Mouse (Mus musculus) hindbrain, embryonic 10.5 days (tissue): ENCODE results near the gene Mtif2. TPM values are rescaled to one million over a fixed set of nuclear protein-coding genes. Genes with fewer than 3 reads are reported as not detected.

Source experiments
- DNase-seq: peaks from one replicate; pipeline ENCODE4 v3.0.0-alpha.2; 2017; ENCODE audit warnings: low spot score
- H3K27ac ChIP-seq: fragments of 300-500 bp; sonication (generic); 2 replicates; pipeline ENCODE4 v1.5.1; 2016; ENCODE audit warnings: mild to moderate bottlenecking, moderate library complexity
- H3K27me3 ChIP-seq: fragments of 300-500 bp; sonication (generic); 2 replicates; pipeline ENCODE4 v1.6.1; 2016; ENCODE audit warnings: mild to moderate bottlenecking; ENCODE audit not compliant: poor library complexity, insufficient read depth, severe bottlenecking
- H3K36me3 ChIP-seq: fragments of 300-500 bp; sonication (generic); 2 replicates; pipeline ENCODE4 v1.6.1; 2016; ENCODE audit warnings: mild to moderate bottlenecking, moderate library complexity
- H3K4me1 ChIP-seq: fragments of 300-500 bp; sonication (generic); replicated peaks from 2 replicates; pipeline ENCODE4 v1.6.1; 2016; ENCODE audit warnings: mild to moderate bottlenecking
- H3K4me3 ChIP-seq: fragments of 300-500 bp; sonication (generic); 2 replicates; pipeline ENCODE4 v1.5.1; 2016; ENCODE audit warnings: mild to moderate bottlenecking, moderate library complexity
- H3K9me3 ChIP-seq: fragments of 300-500 bp; sonication (generic); 2 replicates; pipeline ENCODE4 v1.6.1; 2016; ENCODE audit warnings: mild to moderate bottlenecking, moderate library complexity
- WGBS: fragments of 180-500 bp; shearing (Covaris S2); methylation state at CpG from one replicate; pipeline ENCODE4 v1.1.7; 2016; 5-methylcytosine and 5-hydroxymethylcytosine counted together
- polyA plus RNA-seq: library from polyadenylated mRNA; unstranded; fragments of >200 nt; fragmentation: Nextera tagmentation; extraction: Ambion mirVana; gene quantifications from 2 replicates; pipeline ENCODE4 v1.2.1, GENCODE M21; 2016

Mtif2 gene
- polyA plus RNA-seq, result 41.0 and 46.7 TPM in 2 replicates

DNA sequence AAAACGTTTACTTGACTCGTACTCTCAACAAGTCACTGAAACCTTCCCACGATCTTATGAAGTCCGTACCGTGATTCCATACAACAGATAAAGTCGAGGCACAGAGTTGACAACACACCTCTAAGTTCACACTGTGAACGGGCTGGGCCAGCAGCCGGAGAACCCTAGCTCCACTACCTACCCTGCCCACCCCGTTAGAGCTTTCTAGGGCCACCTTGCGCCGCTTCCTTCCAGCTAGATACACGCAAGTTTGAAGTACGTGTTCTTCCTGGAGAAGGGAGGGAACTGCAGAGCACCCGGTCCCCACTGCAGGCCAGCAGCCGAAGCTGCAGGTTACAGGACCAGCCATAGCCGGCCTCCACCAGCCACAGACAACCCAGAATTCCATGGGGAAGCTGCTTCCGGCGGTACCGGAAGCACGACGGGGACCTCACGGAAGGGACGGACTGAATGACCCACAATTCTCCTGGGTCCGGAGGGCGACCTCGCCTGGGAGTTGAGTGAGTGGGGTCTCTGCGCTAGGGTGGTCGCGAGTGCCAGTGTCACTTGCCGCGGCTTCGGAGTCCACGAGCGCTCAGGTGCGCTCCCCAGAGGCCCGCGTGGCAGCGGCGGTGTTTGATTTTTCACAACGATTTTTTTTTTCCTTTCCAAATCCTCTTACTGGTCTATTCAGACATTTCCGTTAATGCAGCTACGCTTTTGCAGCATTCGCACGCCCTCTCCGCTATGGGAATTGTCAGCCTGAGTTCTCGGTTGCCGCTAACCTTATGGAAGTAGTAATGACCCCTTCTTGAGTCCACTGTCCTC is at the start of gene Mtif2:
Gene Mtif2, plus strand, starts transcription at position 421 of the 807 bp plus-strand sequence.
- Histone ChIP-seq H3K4me1 (peaks cover 15% of the 10 kb centered on the region), H3K27me3 (no peaks in the 10 kb centered on the region), H3K27ac (peak within 1 kb of the TSS; percentile 96), H3K4me3 (peak within 1 kb of the TSS; percentile 75), H3K36me3 (peaks cover 12% of the 10 kb centered on the region), H3K9me3 (no peaks in the 10 kb centered on the region)
- peak; percentile 89 for DNase-seq
- WGBS, result 3% methylated on average over 47 of the region's 47 CpGs

DNA sequence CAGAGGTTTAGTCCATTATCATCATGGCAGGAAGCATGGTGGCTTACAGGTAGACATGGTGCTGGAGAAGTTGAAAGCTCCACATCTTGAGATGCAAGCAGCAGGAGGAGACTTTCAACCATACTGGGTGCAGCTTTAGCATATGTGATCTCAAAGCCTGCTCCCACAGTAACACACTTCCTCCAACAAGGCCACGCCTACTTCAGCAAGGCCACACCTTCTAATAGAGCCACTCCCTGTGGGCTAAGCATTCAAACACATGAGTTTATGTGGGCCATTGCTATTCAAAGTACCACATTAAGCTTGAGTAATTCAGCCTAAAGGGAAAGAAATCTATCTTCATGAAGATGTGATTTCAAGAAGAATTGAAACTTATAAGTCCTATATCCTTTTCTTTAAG is 33.1 kb upstream of the Mtif2 start:
- 86% methylated on average over 1 of the region's 1 CpGs for WGBS
- Histone ChIP-seq H3K27me3 (no peaks in the 10 kb centered on the region), H3K36me3 (peaks cover 83% of the 10 kb centered on the region)

GRCm38 (mm10) chr11:29496962-29497361 is 29.2 kb upstream of the Mtif2 start:
- no peak for DNase-seq
- peaks cover 76% of the 10 kb centered on the region for H3K36me3 ChIP-seq
- WGBS, result 89% methylated on average over 3 of the region's 3 CpGs

More for the DNA sequence above, 33.1 kb upstream of the Mtif2 start:
- Histone ChIP-seq H3K9me3 (no peaks in the 10 kb centered on the region), H3K27ac (no peak overlapping the region), H3K4me3 (no peak overlapping the region), H3K4me1 (no peaks in the 10 kb centered on the region)
- DNase-seq, result no peak

DNA sequence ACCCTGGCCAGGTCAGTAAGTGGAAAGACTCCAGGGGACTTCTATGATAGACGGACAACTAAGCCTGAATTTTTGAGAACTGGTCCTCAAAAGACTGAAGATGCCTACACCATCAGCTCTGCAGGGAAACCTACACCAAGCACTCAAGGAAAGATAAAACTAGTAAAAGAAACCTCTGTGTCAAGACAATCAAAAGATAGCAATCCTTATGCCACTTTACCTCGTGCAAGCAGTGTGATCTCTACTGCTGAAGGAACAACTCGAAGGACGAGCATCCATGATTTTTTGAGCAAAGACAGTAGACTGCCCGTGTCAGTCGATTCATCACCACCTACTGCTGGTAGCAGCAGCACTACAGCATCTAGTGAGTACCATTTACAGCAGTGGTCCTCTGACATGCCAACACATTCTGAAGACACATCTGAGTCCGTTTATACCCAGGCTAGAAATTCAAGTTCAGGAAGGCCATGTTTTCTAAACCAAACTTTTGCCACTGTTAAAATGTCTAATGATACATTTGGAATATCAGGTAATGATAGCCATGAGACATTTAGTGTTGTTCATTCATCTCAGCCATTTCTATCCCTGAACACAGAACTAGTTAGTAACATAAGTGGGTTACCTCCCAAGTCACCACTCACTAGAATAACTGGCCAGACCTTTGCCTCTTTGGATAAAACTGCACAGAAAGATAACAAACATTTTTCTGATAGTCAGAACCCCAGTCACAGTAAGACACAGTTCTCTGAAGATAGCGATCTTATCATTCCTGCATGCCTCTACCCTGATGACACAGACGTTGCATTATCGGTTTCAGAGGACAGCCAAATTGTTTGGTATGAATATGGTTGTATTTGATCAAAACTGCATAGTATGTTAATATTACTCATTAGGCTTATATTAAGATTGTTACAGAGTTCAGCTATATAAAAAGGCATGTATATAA is 22.0 kb upstream of the Mtif2 start:
- Histone ChIP-seq H3K27me3 (no peaks in the 10 kb centered on the region), H3K4me1 (no peaks in the 10 kb centered on the region), H3K9me3 (no peaks in the 10 kb centered on the region), H3K4me3 (no peak overlapping the region), H3K27ac (no peak overlapping the region), H3K36me3 (peaks cover 61% of the 10 kb centered on the region)
- DNase-seq, result no peak
- 94% methylated on average over 10 of the region's 10 CpGs for WGBS

More at GRCm38 (mm10) chr11:29496962-29497361, 29.2 kb upstream of the Mtif2 start:
- no peaks in the 10 kb centered on the region for H3K27me3 ChIP-seq
- H3K4me3 ChIP-seq, result no peak overlapping the region
- no peaks in the 10 kb centered on the region for H3K9me3 ChIP-seq
- H3K27ac ChIP-seq, result no peak overlapping the region
- no peaks in the 10 kb centered on the region for H3K4me1 ChIP-seq

DNA sequence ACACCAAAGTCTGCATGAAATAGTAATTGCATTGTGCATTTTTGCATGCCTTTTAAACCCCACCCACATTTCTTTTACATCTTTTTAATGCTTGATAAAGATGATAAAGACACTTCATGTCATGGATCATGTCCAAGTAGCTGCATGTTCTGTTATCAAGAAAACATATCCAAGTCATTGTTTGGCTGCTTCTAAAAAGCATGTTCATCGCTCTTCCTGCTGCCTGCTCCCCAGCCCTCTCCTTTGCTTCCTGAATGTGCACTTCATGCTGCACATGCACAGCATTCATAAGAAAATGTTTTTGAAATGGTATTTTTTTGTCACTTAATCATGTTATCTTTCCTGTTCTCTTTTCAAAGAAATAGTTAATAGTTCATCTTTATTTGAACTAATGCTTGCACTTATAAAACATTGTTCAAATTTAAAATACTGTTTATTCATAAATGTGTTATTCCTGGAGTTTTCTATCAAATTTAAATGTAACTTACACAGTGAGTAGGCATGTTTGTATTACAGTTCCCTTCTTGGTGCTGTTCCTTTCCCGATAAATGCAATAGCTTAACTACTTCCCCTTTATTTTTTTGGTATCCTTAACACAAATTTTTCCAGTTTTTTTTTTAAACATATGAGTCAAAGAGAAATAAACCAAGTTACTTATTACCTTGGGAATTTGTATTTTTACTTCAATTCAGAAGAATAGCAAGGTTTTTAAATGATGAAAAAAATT is 21.1 kb upstream of the Mtif2 start:
- DNase-seq, result no peak
- peaks cover 54% of the 10 kb centered on the region for H3K36me3 ChIP-seq
- WGBS, result 94% methylated on average over 2 of the region's 2 CpGs
- H3K27me3 ChIP-seq, result no peaks in the 10 kb centered on the region
- no peaks in the 10 kb centered on the region for H3K4me1 ChIP-seq
- no peak overlapping the region for H3K4me3 ChIP-seq
- no peak overlapping the region for H3K27ac ChIP-seq
- no peaks in the 10 kb centered on the region for H3K9me3 ChIP-seq

- WGBS, result 98% methylated on average over 1 of the region's 1 CpGs
- DNase-seq, result no peak
- H3K4me1 ChIP-seq, result peaks cover 7% of the 10 kb centered on the region; the same call in 1 of the 2 replicates
- peaks cover 54% of the 10 kb centered on the region for H3K36me3 ChIP-seq
- H3K4me3 ChIP-seq, result no peak overlapping the region
- H3K9me3 ChIP-seq, result no peaks in the 10 kb centered on the region
- no peak overlapping the region for H3K27ac ChIP-seq
- no peaks in the 10 kb centered on the region for H3K27me3 ChIP-seq
Measured at GRCm38 (mm10) chr11:29509421-29509820, 16.8 kb upstream of the Mtif2 start.

DNA sequence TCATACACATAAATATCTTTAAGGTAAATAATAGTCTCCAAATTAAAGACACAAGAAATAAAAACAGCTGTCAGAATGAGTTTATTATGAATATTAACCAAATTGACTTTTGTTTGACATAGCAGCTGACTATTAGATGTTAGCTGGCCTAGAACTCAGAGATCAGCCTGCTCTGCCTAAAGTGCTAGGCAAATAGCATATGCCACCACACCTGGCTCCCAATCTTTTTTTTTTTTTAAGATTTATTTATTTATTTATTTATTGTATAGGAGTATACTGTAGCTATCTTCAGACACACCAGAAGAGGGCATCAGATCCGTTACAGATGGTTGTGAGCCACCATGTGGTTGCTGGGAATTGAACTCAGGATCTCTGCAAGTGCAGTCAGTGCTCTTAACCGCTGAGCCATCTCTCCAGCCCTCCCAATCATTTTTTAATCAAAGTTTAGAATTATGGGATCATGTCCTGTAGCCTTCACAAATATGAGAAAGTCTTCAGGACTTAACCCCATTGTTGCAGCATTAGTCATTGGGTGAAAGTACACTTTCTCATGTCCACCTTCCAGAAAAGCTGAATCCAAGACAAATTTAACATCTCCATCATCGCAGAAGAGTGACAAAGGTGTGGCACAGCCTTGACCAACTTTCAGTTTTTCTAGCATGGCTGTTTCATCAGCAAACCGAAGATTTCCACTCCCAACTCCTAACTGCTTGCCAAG is 13.2 kb upstream of the Mtif2 start:
- Histone ChIP-seq H3K9me3 (no peaks in the 10 kb centered on the region), H3K27me3 (no peaks in the 10 kb centered on the region), H3K4me3 (no peak overlapping the region), H3K27ac (no peak overlapping the region), H3K4me1 (peaks cover 11% of the 10 kb centered on the region; the same call in 1 of the 2 replicates), H3K36me3 (peaks cover 26% of the 10 kb centered on the region)
- WGBS, result 91% methylated on average over 4 of the region's 4 CpGs
- no peak for DNase-seq

DNA sequence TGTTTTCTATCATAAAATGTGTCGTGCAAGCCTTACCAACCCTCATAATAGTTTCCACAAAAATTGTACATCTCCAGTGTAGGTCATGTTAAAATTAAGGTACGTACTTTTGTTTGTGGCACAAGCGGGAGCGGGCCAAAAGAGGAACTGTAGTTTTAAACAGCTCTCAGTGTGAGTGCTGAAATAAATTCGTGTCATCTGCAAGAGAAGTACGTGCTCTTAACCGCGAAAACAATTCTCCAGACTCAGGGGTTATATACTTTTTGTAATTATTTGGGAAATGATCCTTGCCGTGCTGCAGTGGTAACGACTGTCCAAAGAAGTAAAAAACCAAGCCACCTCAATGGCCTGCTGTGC is 11.9 kb upstream of the Mtif2 start:
- Histone ChIP-seq H3K27me3 (no peaks in the 10 kb centered on the region), H3K4me1 (peaks cover 11% of the 10 kb centered on the region; the same call in 1 of the 2 replicates), H3K36me3 (peaks cover 26% of the 10 kb centered on the region), H3K4me3 (peak overlapping the region; percentile 74), H3K9me3 (no peaks in the 10 kb centered on the region), H3K27ac (peak overlapping the region; percentile 91)
- WGBS, result 32% methylated on average over 10 of the region's 10 CpGs
- no peak for DNase-seq

- peak; percentile 91 for DNase-seq
- Histone ChIP-seq H3K36me3 (peaks cover 26% of the 10 kb centered on the region), H3K4me3 (peak within 1 kb of the TSS; percentile 74), H3K27me3 (no peaks in the 10 kb centered on the region), H3K4me1 (peaks cover 11% of the 10 kb centered on the region; the same call in 1 of the 2 replicates), H3K9me3 (no peaks in the 10 kb centered on the region), H3K27ac (peak within 1 kb of the TSS; percentile 91)
- 4% methylated on average over 40 of the region's 40 CpGs for WGBS
Measured at GRCm38 (mm10) chr11:29514682-29515412, 11.4 kb upstream of the Mtif2 start, which contains the start of gene Prorsd1. TSS of gene Prorsd1 (minus strand) at chr11:29515033.

DNA sequence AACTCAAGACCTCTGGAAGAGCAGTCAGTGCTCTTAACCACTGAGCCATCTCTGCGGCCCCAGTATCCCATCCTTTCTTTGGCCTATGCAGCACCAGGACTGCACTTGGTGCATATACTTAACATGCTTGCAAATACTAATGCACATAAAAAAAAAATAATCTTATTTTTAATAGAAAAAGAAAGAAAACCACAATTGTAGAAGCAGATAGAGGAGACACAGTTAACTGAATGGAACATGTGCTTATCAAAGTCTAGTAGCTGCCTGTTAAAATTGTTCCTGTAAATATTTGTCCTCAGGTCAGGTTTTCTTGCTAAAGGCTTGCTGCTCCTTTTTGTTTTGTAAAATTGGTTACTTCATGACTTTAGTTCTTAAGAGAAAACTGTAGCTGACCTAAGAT is 12.0 kb downstream of the Mtif2 start:
- Histone ChIP-seq H3K36me3 (peaks cover 83% of the 10 kb centered on the region), H3K9me3 (no peaks in the 10 kb centered on the region), H3K27ac (no peak overlapping the region), H3K4me1 (no peaks in the 10 kb centered on the region), H3K4me3 (no peak overlapping the region), H3K27me3 (no peaks in the 10 kb centered on the region)
- no peak for DNase-seq
- 98% methylated on average over 1 of the region's 1 CpGs for WGBS

GRCm38 (mm10) chr11:29544225-29544945 is 18.2 kb downstream of the Mtif2 start:
- Histone ChIP-seq H3K27ac (no peak overlapping the region), H3K9me3 (no peaks in the 10 kb centered on the region), H3K27me3 (no peaks in the 10 kb centered on the region), H3K4me1 (peaks cover 14% of the 10 kb centered on the region), H3K36me3 (peaks cover 68% of the 10 kb centered on the region), H3K4me3 (no peak overlapping the region)
- WGBS, result 96% methylated on average over 3 of the region's 3 CpGs
- no peak for DNase-seq
